Mouse (Mus musculus) right cerebral cortex, adult 18-20 months (tissue): ENCODE results near the gene Gm5795.
"Not testable (repeated sequence)": the region's sequence is repeated elsewhere in the genome, so short reads cannot be mapped to it uniquely, and the experiment has no call there.

Experiments used
- DNase-seq: peaks from one replicate; pipeline ENCODE4 v3.0.0; 2022; ENCODE audit warnings: mixed read lengths

Gene Gm5795

GRCm38 (mm10) chr14:3187955-3188354 lies at the start of gene Gm5795:
Gene Gm5795 (plus strand): TSS chr14:3188255.
- not testable (repeated sequence) for DNase-seq

DNA sequence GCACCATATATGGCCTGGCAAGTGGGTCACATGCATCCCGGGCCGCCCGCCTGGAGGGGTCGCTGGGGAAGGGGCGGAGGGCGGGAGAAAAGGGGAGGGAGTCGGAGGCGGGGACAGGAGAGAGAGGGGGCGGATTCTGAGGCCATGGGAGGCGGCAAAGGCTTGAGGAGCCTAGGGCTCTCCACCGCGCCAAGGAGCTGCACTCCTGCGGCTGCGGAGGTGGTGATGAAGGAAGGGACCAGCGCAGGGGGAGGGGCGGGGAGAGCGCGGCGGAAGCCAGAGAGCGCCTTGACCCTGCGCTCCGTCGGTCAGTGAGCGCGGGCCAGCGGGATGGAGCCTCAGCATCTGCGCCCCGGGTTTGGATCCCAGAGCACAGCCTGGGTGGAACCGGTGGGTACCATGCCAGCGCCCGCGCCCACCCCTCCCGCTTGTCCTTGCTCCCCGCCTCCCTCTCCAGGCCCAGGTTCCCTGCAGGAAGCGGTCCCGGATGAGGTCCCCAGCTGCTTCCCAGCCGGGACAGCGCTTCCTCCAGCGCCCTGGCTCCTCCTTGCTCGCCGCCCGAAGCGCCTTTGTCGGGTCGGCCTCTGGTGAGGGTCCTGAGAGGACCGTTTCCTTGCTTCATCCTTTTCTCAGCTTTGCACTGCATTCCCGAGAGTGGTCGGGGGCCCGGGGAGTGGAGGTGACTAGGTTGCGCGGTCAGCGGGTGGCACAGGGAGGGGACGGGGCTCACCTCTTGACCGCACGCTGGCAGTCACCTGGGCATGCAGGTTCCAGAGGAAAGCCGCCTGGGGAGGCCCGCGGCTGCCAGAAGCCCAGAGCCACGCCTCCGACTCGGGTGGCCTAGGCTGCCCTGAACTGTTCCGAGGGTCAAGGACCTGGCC lies 20.5 kb downstream of the Gm5795 start, which contains the start of gene D830030K20Rik:
TSS of gene D830030K20Rik (plus strand) at position 217 of the 881 bp plus-strand sequence.
- DNase-seq, result peak; percentile 2

DNA sequence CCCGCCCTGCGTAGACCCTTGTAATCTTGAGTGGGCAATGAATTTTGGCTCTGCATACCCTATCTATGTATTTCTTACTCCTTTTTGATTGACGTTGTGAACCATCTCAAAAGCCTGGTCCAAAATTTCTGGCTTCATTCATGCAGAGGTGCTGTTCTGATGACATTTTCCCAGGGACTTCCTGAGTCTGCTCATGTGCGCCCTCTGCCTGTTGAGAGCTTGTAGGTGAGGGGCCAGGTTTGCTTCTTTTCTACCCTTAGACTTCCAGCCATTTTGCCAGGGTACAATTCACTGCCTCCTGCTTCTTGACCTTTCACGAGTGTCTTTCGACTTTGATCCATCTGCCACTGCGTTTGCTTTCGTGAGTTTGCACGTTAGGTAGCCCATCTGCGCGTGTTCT lies 21.3 kb downstream of the Gm5795 start:
- DNase-seq, result peak; percentile 4
